Mouse (Mus musculus): ENCODE results near the gene Kcnk13. TPM values are rescaled to one million over a fixed set of nuclear protein-coding genes. Genes with fewer than 3 reads are reported as not detected.

The Kcnk13 gene
- 0.28 and 1.3 TPM in 2 replicates for polyA plus RNA-seq (2015; fragmentation: Nextera tagmentation; extraction: Ambion mirVana)

DNA sequence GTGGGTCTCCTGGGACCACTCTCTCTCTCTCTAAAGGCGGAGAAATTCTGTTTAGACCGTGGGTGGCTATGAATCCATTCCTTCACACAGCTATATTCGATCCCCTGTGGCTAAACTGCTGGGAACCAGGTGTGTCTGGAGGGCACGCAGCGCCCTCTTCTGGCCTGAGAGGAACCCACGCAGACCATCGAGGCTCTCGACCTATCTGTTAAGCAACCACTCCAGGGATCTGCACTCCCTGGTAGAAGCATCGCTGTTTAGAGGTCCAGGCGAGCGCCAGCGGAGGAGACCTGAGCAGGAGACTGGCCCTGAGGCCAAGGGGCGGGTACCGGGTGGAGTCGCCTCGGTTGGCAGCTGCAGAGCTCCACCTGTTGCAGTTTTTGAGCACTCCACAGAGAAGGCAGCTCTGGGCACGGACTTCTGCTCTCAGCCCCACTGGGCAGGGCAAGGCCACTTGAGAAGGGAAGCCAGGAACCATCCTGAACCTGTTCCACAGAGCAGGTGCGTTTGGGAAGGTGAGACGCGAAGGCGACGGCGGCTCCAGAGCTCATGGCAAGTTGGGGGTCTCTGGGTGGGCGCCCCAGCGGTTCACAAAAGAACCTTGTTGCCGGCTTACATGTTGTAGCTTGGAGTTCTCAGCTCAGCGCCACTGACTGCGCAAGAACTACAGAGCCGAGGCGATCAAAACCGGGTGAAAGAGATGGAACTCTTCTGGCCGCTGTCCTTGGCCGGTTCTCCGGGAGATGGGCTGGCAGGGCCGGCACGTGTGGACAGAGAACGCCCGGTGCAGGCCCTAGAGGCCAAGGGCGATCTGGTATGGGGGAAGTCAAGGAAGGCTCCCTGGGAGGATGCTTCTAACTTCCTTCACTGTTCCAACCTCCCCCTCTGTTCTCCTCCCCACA, at the start of gene Kcnk13:
Gene Kcnk13 (plus strand): TSS at position 199 of the 902 bp plus-strand sequence.

DNA sequence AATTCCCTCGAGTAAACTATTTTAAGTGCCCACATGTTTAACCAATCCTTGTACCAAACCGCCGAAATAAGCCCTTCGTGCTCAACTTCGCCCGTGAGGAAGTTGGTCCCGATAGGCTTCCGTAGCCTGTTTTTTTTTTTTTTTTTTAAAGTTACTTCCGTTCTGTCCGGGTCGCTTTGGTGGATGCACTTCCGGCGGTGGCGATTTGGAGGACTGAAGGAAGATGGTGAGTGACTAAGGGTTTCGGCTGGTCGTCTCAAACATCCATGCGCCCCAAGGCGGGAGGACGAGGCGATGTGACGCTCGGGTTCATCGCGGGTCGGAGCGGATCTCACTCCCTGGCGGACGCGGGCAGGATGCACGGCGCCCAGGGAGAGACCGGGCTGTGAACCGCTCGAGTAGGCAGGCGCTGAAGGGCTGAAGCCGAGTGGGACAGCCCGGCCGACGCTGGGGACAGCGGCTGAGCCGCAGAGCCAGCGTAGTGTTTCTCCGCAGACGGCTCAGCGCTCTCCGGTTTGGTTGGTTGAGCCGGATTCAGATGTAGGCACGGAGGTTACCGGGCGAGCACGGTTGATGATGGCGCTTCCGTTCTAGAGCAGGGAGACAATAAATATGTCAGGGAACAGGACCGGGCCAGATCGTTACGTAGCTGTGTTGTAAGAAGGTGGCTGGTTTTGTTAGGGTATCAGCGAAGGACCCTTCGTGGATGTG, 145.8 kb downstream of the Kcnk13 start, which contains the start of gene Psmc1:
Gene Psmc1 (plus strand): TSS at position 169 of the 711 bp plus-strand sequence.

Small RNAs within 50 kb of the gene (microRNA-seq; reads per million reads assigned to microRNA genes)
- not detected for gene Gm23291 (ENCODE audit: borderline replicate concordance, insufficient number of aligned reads)

Other genes with a start within 250 kb of the Kcnk13 start
- 3.8 and 3.9 TPM in 2 replicates for gene Efcab11, start 80.1 kb upstream of the Kcnk13 start, polyA plus RNA-seq (2015; fragmentation: Nextera tagmentation; extraction: Ambion mirVana)
- 13.5 and 17.0 TPM in 2 replicates for gene Tdp1, start 80.0 kb upstream of the Kcnk13 start, polyA plus RNA-seq (2015; fragmentation: Nextera tagmentation; extraction: Ambion mirVana)
- gene Psmc1, start 145.7 kb downstream of the Kcnk13 start, polyA plus RNA-seq (2015; fragmentation: Nextera tagmentation; extraction: Ambion mirVana): 212 and 294 TPM in 2 replicates
- 11.0 and 13.5 TPM in 2 replicates for gene Nrde2, start 195.2 kb downstream of the Kcnk13 start, polyA plus RNA-seq (2015; fragmentation: Nextera tagmentation; extraction: Ambion mirVana)
- gene Calm1, start 234.9 kb downstream of the Kcnk13 start, polyA plus RNA-seq (2015; fragmentation: Nextera tagmentation; extraction: Ambion mirVana): 1,189 and 1,429 TPM in 2 replicates

All from adrenal gland, postnatal 0 days (tissue).